Mouse (Mus musculus) ES-E14 (cell line): ENCODE measurements around the gene Dcpp1.

Experiments used
- CHD2 ChIP-seq: IDR thresholded peaks from 2 replicates; pipeline ENCODE4 v1.6.1; 2014; ENCODE audit warnings: mild to moderate bottlenecking, low read depth, low read length, inconsistent platforms
- HCFC1 ChIP-seq: IDR thresholded peaks from 2 replicates; pipeline ENCODE4 v1.6.1; 2012; ENCODE audit warnings: low read length, inconsistent platforms, borderline replicate concordance; ENCODE audit not compliant: insufficient read depth
- MAFK ChIP-seq: IDR thresholded peaks from 2 replicates; pipeline ENCODE4 v1.6.1; 2014; ENCODE audit warnings: mild to moderate bottlenecking, low read depth, low read length, inconsistent platforms; ENCODE audit not compliant: insufficient read depth
- ZC3H11A ChIP-seq: IDR thresholded peaks from 2 replicates; pipeline ENCODE4 v1.6.1; 2012; ENCODE audit warnings: low read depth, mild to moderate bottlenecking, inconsistent platforms, low read length, borderline replicate concordance
- ZNF384 ChIP-seq: IDR thresholded peaks from 2 replicates; pipeline ENCODE4 v1.6.1; 2012; ENCODE audit warnings: low read depth, low read length, inconsistent platforms

- TF ChIP-seq CHD2: no peak
- no peak for TF ChIP-seq MAFK
- TF ChIP-seq ZC3H11A: no peak
- TF ChIP-seq ZNF384: no peak
- TF ChIP-seq HCFC1: no peak
Measured at GRCm38 (mm10) chr17:23853292-23853691, 27.4 kb upstream of the Dcpp1 start.
